Mouse (Mus musculus): ENCODE measurements around the gene 1600014C23Rik.

- TF ChIP-seq CTCF (IDR thresholded peaks at IDR 0.05) (no peak), EP300 (IDR thresholded peaks at IDR 0.05) (peak; percentile 65; the same call in 1 of the 2 replicates)
Observed at GRCm38 (mm10) chr17:45737078-45737601, 3.5 kb upstream of the 1600014C23Rik start.

Measured in lung, postnatal 0 days (tissue).